Mouse (Mus musculus): ENCODE measurements around the gene Dok1.

- TF ChIP-seq CTCF (IDR thresholded peaks at IDR 0.05; ENCODE audit: extremely low read depth, insufficient read depth, insufficient read length, insufficient replicate concordance) = no peak
- no peak for TF ChIP-seq POLR2A (IDR thresholded peaks at IDR 0.05; ENCODE audit: low read depth, low read length)
Measured at GRCm38 (mm10) chr6:83024421-83024820, 8.8 kb downstream of the Dok1 start.
